Mouse (Mus musculus) G1E (cell line): Measurements from ENCODE around the gene Epb41l2.

Source experiments
- CTCF ChIP-seq: IDR thresholded peaks from 2 replicates; pipeline ENCODE4 v1.5.1; 2012; ENCODE audit warnings: low read depth, low read length, inconsistent platforms, mixed read lengths
- GATA1 ChIP-seq: IDR thresholded peaks from 2 replicates; pipeline ENCODE4 v1.6.1; 2012; ENCODE audit warnings: borderline replicate concordance, low read length, inconsistent platforms, mixed read lengths
- GATA2 ChIP-seq: IDR thresholded peaks from 2 replicates; pipeline ENCODE4 v1.6.1; 2012; ENCODE audit warnings: low read depth, low read length, inconsistent platforms, borderline replicate concordance

- TF ChIP-seq GATA1 = no peak
- no peak for TF ChIP-seq GATA2
- no peak for TF ChIP-seq CTCF
Observed at GRCm38 (mm10) chr10:25331321-25332049, 28.1 kb upstream of the Epb41l2 start.
